Mouse (Mus musculus): ENCODE results near the gene Tenm4.

GRCm38 (mm10) chr7:96340826-96341225 lies 169.8 kb downstream of the Tenm4 start:
- TF ChIP-seq CTCF (IDR thresholded peaks at IDR 0.05; ENCODE audit: borderline replicate concordance, insufficient read depth, low read depth, low read length), result no peak
- no peak for TF ChIP-seq POLR2A (IDR thresholded peaks at IDR 0.05; ENCODE audit: borderline replicate concordance, insufficient read depth, low read length)
